ENCODE assay signal across 8 mouse cellular contexts in the genomic region with DNA sequence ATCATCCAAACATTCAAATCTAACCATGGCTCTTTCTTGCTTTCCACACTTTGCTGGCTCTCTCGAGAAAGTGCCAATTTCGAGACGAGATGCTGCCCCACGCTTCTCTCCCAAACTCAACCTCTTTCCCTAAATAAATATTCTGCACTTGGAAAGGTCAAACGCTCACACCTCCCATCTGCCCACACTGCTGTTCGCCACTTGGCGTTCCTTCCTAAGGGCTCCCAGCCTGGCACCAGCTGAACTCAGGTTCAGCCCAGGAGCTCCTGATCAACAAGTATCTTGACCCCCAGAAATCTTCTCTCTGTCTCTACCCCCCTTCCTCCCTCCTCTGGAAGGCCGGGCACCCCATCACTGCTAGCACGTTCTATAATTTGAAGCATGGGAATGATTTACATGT. TPM values are rescaled to one million over a fixed set of nuclear protein-coding genes. Genes with fewer than 3 reads are reported as not detected.
DNase-seq lines count a peak whose midpoint lies in the region; ATAC-seq and TF ChIP-seq lines count a peak whose summit lies in the region.
"Had no signal": no experiment of that assay in that cellular context is flagged by ENCODE, and none has a peak within 500 bp of the region (broad histone marks: within the 10 kb centered on the region; RNA-seq: fewer than 3 reads in every experiment).

No protein-coding gene starts in this region.

- intact Hi-C loops in left cerebral cortex, postnatal 4 days (cut with DNase I) = loop anchor here (5.0 kb wide), 1 partner anchor 115 kb away; a partner anchor contains a TSS
- intact Hi-C loops in left cerebral cortex, postnatal 36 days (cut with DNase I) = loop anchor here (2.0 to 10.0 kb wide), 2 partner anchors 116 to 202 kb away; a partner anchor contains a TSS

- DNase-seq in left cerebral cortex, postnatal 4 days = peak; percentile 58
- no peak for DNase-seq in left cerebral cortex, adult 8-10 months (ENCODE audit: low spot score in 2 of 2)
- DNase-seq in intestine, embryonic 14.5 days (ENCODE audit: low spot score) = no peak
- DNase-seq in left cerebral cortex, postnatal 36 days (ENCODE audit: low spot score in 2 of 2) = no peak

- peaks cover 55% of the 10 kb centered on the region for H3K4me1 ChIP-seq in embryonic facial prominence, embryonic 13.5 days
- H3K4me1 ChIP-seq in intestine, embryonic 14.5 days (replicated peaks; ENCODE audit: control insufficient read depth, insufficient read depth, low read length) = peaks cover 18% of the 10 kb centered on the region
- H3K4me1 ChIP-seq in small intestine, adult 2 months (ENCODE audit: control insufficient read depth, insufficient read depth, insufficient read length, low read length) = peaks cover 23% of the 10 kb centered on the region

- TF ChIP-seq POLR2A in small intestine, adult 2 months (IDR thresholded peaks at IDR 0.05; ENCODE audit: low read depth, low read length) = no peak

- H3K4me2 ChIP-seq in embryonic facial prominence, embryonic 13.5 days = peak overlapping the region; percentile 33
- peak overlapping the region; percentile 42 for H3K4me2 ChIP-seq in intestine, embryonic 14.5 days (ENCODE audit: low read length)

- no peak overlapping the region for H3K4me3 ChIP-seq in embryonic facial prominence, embryonic 13.5 days
- H3K4me3 ChIP-seq in intestine, embryonic 14.5 days (ENCODE audit: low read depth, low read length) = no peak overlapping the region
- peak overlapping the region; percentile 54; the same call in 1 of the 2 replicates for H3K4me3 ChIP-seq in small intestine, adult 2 months (ENCODE audit: low read depth, low read length)

- 60% methylated on average over 9 of the region's 9 CpGs for WGBS in embryonic facial prominence, embryonic 13.5 days
- 53% methylated on average over 9 of the region's 9 CpGs for WGBS in intestine, embryonic 14.5 days
- 51% methylated on average over 9 of the region's 9 CpGs for WGBS in small intestine, adult 2 months

- no peaks in the 10 kb centered on the region for H3K27me3 ChIP-seq in embryonic facial prominence, embryonic 13.5 days
- no peaks in the 10 kb centered on the region for H3K27me3 ChIP-seq in intestine, embryonic 14.5 days (replicated peaks; ENCODE audit: control insufficient read depth, insufficient read depth, low read length)
- no peaks in the 10 kb centered on the region for H3K27me3 ChIP-seq in small intestine, adult 2 months (ENCODE audit: control insufficient read depth, insufficient read depth, low read length)
- H3K27me3 ChIP-seq: Patski had no signal

- H3K9me3 ChIP-seq in embryonic facial prominence, embryonic 13.5 days = no peaks in the 10 kb centered on the region
- no peaks in the 10 kb centered on the region for H3K9me3 ChIP-seq in intestine, embryonic 14.5 days (ENCODE audit: control insufficient read depth, low read length)

- peaks cover 39% of the 10 kb centered on the region for H3K36me3 ChIP-seq in embryonic facial prominence, embryonic 13.5 days
- H3K36me3 ChIP-seq in intestine, embryonic 14.5 days (ENCODE audit: control insufficient read depth, insufficient read depth, low read length) = peaks cover 9% of the 10 kb centered on the region
- H3K36me3 ChIP-seq in small intestine, adult 2 months (ENCODE audit: control insufficient read depth, insufficient read depth, low read length) = no peaks in the 10 kb centered on the region

- peak overlapping the region; percentile 35; the same call in 1 of the 2 replicates for H3K27ac ChIP-seq in embryonic facial prominence, embryonic 13.5 days
- H3K27ac ChIP-seq in intestine, embryonic 14.5 days (ENCODE audit: low read depth) = no peak overlapping the region
- H3K27ac ChIP-seq in small intestine, adult 2 months (ENCODE audit: insufficient read depth, low read depth, low read length) = no peak overlapping the region

- H3K9ac ChIP-seq in embryonic facial prominence, embryonic 13.5 days = peak overlapping the region; percentile 27; the same call in 1 of the 2 replicates
- no peak overlapping the region for H3K9ac ChIP-seq in intestine, embryonic 14.5 days (ENCODE audit: low read length)

- no peak for TF ChIP-seq CTCF in small intestine, adult 2 months (IDR thresholded peaks at IDR 0.05; ENCODE audit: extremely low read depth, insufficient read length, insufficient replicate concordance, low read depth, low read length)

- no peak; the same call in 1 of the 2 replicates for ATAC-seq in embryonic facial prominence, embryonic 13.5 days (ENCODE audit: insufficient number of reproducible peaks, insufficient read depth, low FRiP score, low TSS enrichment, low read depth)
- ATAC-seq in intestine, embryonic 14.5 days (replicated peaks; ENCODE audit: low FRiP score, low TSS enrichment, low read depth) = no peak
- ATAC-seq in megakaryocyte, adult 5-6 weeks (ENCODE audit: poor library complexity, severe bottlenecking) = no peak
- ATAC-seq: Patski had no signal

RNA-seq across cellular contexts. Expression of a gene that starts 34.1 kb away (rescaled TPM):
- total RNA-seq in left cerebral cortex, postnatal 4 days (2021) = 10 to 100 TPM; 13.4 to 16.0 TPM
- 10 to 100 TPM in 2 of 4 experiments, 1 to 10 TPM in 2; 7.4 to 12.3 (median 9.6) TPM for total RNA-seq in left cerebral cortex, adult 8-10 months (2022)
- polyA plus RNA-seq in embryonic facial prominence, embryonic 13.5 days (2015; fragmentation: Nextera tagmentation; extraction: Ambion mirVana) = 33.9 and 40.0 TPM in 2 replicates
- polyA plus RNA-seq in intestine, embryonic 14.5 days (2014; fragmentation: Nextera tagmentation; extraction: Ambion mirVana) = 26.5 and 30.3 TPM in 2 replicates
- 9.8 and 10.8 TPM in 2 replicates for polyA plus RNA-seq in small intestine, adult 2 months (2012; rRNA removed)
- total RNA-seq in megakaryocyte, adult 5-6 weeks (2015) = 27.1 and 29.4 TPM in 2 replicates
- 19.8 and 22.6 TPM in 2 replicates for total RNA-seq in megakaryocyte, adult 5-6 weeks (2017)
- total RNA-seq in left cerebral cortex, postnatal 36 days (2021) = 10 to 100 TPM in 1 of 2 experiments, 1 to 10 TPM in 1; 9.4 to 11.4 TPM
